Mouse (Mus musculus): ENCODE results near the gene Ss18l2. TPM values are rescaled to one million over a fixed set of nuclear protein-coding genes. Genes with fewer than 3 reads are reported as not detected.

The Ss18l2 gene
- polyA plus RNA-seq, 1 experiment from 2014 or later: 133 TPM

- WGBS: 0% methylated on average over 18 of the region's 18 CpGs
- Histone ChIP-seq H3K4me2 (ENCODE audit: low read length) (peak overlapping the region; percentile 97), H3K27ac (ENCODE audit: low read length) (peak overlapping the region; percentile 92), H3K36me3 (ENCODE audit: control insufficient read depth, insufficient read depth) (peaks cover 8% of the 10 kb centered on the region), H3K9me3 (ENCODE audit: control insufficient read depth, low read length) (no peaks in the 10 kb centered on the region), H3K4me1 (replicated peaks; ENCODE audit: control insufficient read depth, insufficient read depth, low read length) (peaks cover 22% of the 10 kb centered on the region), H3K9ac (replicated peaks; ENCODE audit: low read depth, low read length) (peak overlapping the region; percentile 95), H3K27me3 (replicated peaks; ENCODE audit: control insufficient read depth, insufficient read depth, low read length) (no peaks in the 10 kb centered on the region), H3K4me3 (replicated peaks; ENCODE audit: low read length) (peak overlapping the region; percentile 96)
- peak; percentile 11 for ATAC-seq
Observed at GRCm38 (mm10) chr9:121710584-121710975, 451 bp downstream of the Ss18l2 start.

GRCm38 (mm10) chr9:121717048-121717447, 6.9 kb downstream of the Ss18l2 start:
- H3K4me2 ChIP-seq (ENCODE audit: low read length): no peak overlapping the region
- no peaks in the 10 kb centered on the region for H3K9me3 ChIP-seq (ENCODE audit: control insufficient read depth, low read length)
- no peak for ATAC-seq
- peaks cover 10% of the 10 kb centered on the region for H3K36me3 ChIP-seq (ENCODE audit: control insufficient read depth, insufficient read depth)
- H3K27ac ChIP-seq (ENCODE audit: low read length): no peak overlapping the region
- no peak overlapping the region for H3K9ac ChIP-seq (replicated peaks; ENCODE audit: low read depth, low read length)
- peaks cover 19% of the 10 kb centered on the region for H3K4me1 ChIP-seq (replicated peaks; ENCODE audit: control insufficient read depth, insufficient read depth, low read length)
- WGBS: 75% methylated on average over 2 of the region's 2 CpGs
- H3K4me3 ChIP-seq (replicated peaks; ENCODE audit: low read length): no peak overlapping the region
- no peaks in the 10 kb centered on the region for H3K27me3 ChIP-seq (replicated peaks; ENCODE audit: control insufficient read depth, insufficient read depth, low read length)

- Histone ChIP-seq H3K27ac (ENCODE audit: low read length) (peak overlapping the region; percentile 88), H3K4me3 (replicated peaks; ENCODE audit: low read length) (peak overlapping the region; percentile 91), H3K9me3 (ENCODE audit: control insufficient read depth, low read length) (no peaks in the 10 kb centered on the region), H3K4me1 (replicated peaks; ENCODE audit: control insufficient read depth, insufficient read depth, low read length) (peaks cover 18% of the 10 kb centered on the region), H3K36me3 (ENCODE audit: control insufficient read depth, insufficient read depth) (peaks cover 4% of the 10 kb centered on the region), H3K27me3 (replicated peaks; ENCODE audit: control insufficient read depth, insufficient read depth, low read length) (no peaks in the 10 kb centered on the region), H3K9ac (replicated peaks; ENCODE audit: low read depth, low read length) (peak overlapping the region; percentile 67), H3K4me2 (ENCODE audit: low read length) (peak overlapping the region; percentile 79)
- no peak for ATAC-seq
- 70% methylated on average over 15 of the region's 15 CpGs for whole genome bisulfite sequencing
Observed at GRCm38 (mm10) chr9:121718070-121718705, 8.1 kb downstream of the Ss18l2 start.

- H3K9me3 ChIP-seq (ENCODE audit: control insufficient read depth, low read length): no peaks in the 10 kb centered on the region
- H3K4me3 ChIP-seq (replicated peaks; ENCODE audit: low read length): peak within 1 kb of the TSS; percentile 91
- no peaks in the 10 kb centered on the region for H3K27me3 ChIP-seq (replicated peaks; ENCODE audit: control insufficient read depth, insufficient read depth, low read length)
- WGBS: under 1% methylated on average over 56 of the region's 61 CpGs
- peaks cover 18% of the 10 kb centered on the region for H3K4me1 ChIP-seq (replicated peaks; ENCODE audit: control insufficient read depth, insufficient read depth, low read length)
- peak within 1 kb of the TSS; percentile 96 for H3K4me2 ChIP-seq (ENCODE audit: low read length)
- ATAC-seq: peak; percentile 99
- H3K36me3 ChIP-seq (ENCODE audit: control insufficient read depth, insufficient read depth): peaks cover 2% of the 10 kb centered on the region; the same call in 1 of the 2 replicates
- peak within 1 kb of the TSS; percentile 87 for H3K9ac ChIP-seq (replicated peaks; ENCODE audit: low read depth, low read length)
- peak within 1 kb of the TSS; percentile 88 for H3K27ac ChIP-seq (ENCODE audit: low read length)
Observed at GRCm38 (mm10) chr9:121718792-121719318, 8.7 kb downstream of the Ss18l2 start, which contains the start of gene Nktr. TSS of gene Nktr (plus strand) at chr9:121719169.

GRCm38 (mm10) chr9:121719347-121720331, 9.5 kb downstream of the Ss18l2 start:
- Histone ChIP-seq H3K27ac (ENCODE audit: low read length) (peak overlapping the region; percentile 82), H3K9ac (replicated peaks; ENCODE audit: low read depth, low read length) (peak overlapping the region; percentile 87), H3K36me3 (ENCODE audit: control insufficient read depth, insufficient read depth) (peaks cover 2% of the 10 kb centered on the region; the same call in 1 of the 2 replicates), H3K9me3 (ENCODE audit: control insufficient read depth, low read length) (no peaks in the 10 kb centered on the region), H3K27me3 (replicated peaks; ENCODE audit: control insufficient read depth, insufficient read depth, low read length) (no peaks in the 10 kb centered on the region), H3K4me3 (replicated peaks; ENCODE audit: low read length) (peak overlapping the region; percentile 91), H3K4me2 (ENCODE audit: low read length) (peak overlapping the region; percentile 96), H3K4me1 (replicated peaks; ENCODE audit: control insufficient read depth, insufficient read depth, low read length) (peaks cover 18% of the 10 kb centered on the region)
- WGBS: under 1% methylated on average over 69 of the region's 87 CpGs
- peak; percentile 55; the same call in 1 of the 2 replicates for ATAC-seq

GRCm38 (mm10) chr9:121740490-121740889, 30.4 kb downstream of the Ss18l2 start:
- ATAC-seq: no peak
- Histone ChIP-seq H3K9ac (replicated peaks; ENCODE audit: low read depth, low read length) (no peak overlapping the region), H3K9me3 (ENCODE audit: control insufficient read depth, low read length) (no peaks in the 10 kb centered on the region), H3K4me1 (replicated peaks; ENCODE audit: control insufficient read depth, insufficient read depth, low read length) (no peaks in the 10 kb centered on the region), H3K4me2 (ENCODE audit: low read length) (no peak overlapping the region), H3K27ac (ENCODE audit: low read length) (no peak overlapping the region), H3K4me3 (replicated peaks; ENCODE audit: low read length) (no peak overlapping the region), H3K36me3 (ENCODE audit: control insufficient read depth, insufficient read depth) (peaks cover 20% of the 10 kb centered on the region), H3K27me3 (replicated peaks; ENCODE audit: control insufficient read depth, insufficient read depth, low read length) (no peaks in the 10 kb centered on the region)
- 91% methylated on average over 6 of the region's 6 CpGs for whole genome bisulfite sequencing

GRCm38 (mm10) chr9:121741168-121741567, 31.0 kb downstream of the Ss18l2 start:
- no peaks in the 10 kb centered on the region for H3K27me3 ChIP-seq (replicated peaks; ENCODE audit: control insufficient read depth, insufficient read depth, low read length)
- H3K9ac ChIP-seq (replicated peaks; ENCODE audit: low read depth, low read length): no peak overlapping the region
- H3K9me3 ChIP-seq (ENCODE audit: control insufficient read depth, low read length): no peaks in the 10 kb centered on the region
- 89% methylated on average over 3 of the region's 3 CpGs for WGBS
- H3K27ac ChIP-seq (ENCODE audit: low read length): no peak overlapping the region
- ATAC-seq: no peak
- no peak overlapping the region for H3K4me2 ChIP-seq (ENCODE audit: low read length)
- H3K36me3 ChIP-seq (ENCODE audit: control insufficient read depth, insufficient read depth): peaks cover 22% of the 10 kb centered on the region
- no peak overlapping the region for H3K4me3 ChIP-seq (replicated peaks; ENCODE audit: low read length)
- H3K4me1 ChIP-seq (replicated peaks; ENCODE audit: control insufficient read depth, insufficient read depth, low read length): no peaks in the 10 kb centered on the region

- no peak for ATAC-seq
- Histone ChIP-seq H3K9ac (replicated peaks; ENCODE audit: low read depth, low read length) (no peak overlapping the region), H3K36me3 (ENCODE audit: control insufficient read depth, insufficient read depth) (peaks cover 40% of the 10 kb centered on the region), H3K4me3 (replicated peaks; ENCODE audit: low read length) (no peak overlapping the region), H3K27ac (ENCODE audit: low read length) (no peak overlapping the region), H3K9me3 (ENCODE audit: control insufficient read depth, low read length) (no peaks in the 10 kb centered on the region), H3K4me2 (ENCODE audit: low read length) (no peak overlapping the region), H3K27me3 (replicated peaks; ENCODE audit: control insufficient read depth, insufficient read depth, low read length) (no peaks in the 10 kb centered on the region), H3K4me1 (replicated peaks; ENCODE audit: control insufficient read depth, insufficient read depth, low read length) (no peaks in the 10 kb centered on the region)
- WGBS: 93% methylated on average over 8 of the region's 8 CpGs
Observed at GRCm38 (mm10) chr9:121744051-121744450, 33.9 kb downstream of the Ss18l2 start.

- H3K36me3 ChIP-seq (ENCODE audit: control insufficient read depth, insufficient read depth): peaks cover 55% of the 10 kb centered on the region
- H3K4me3 ChIP-seq (replicated peaks; ENCODE audit: low read length): no peak overlapping the region
- no peaks in the 10 kb centered on the region for H3K4me1 ChIP-seq (replicated peaks; ENCODE audit: control insufficient read depth, insufficient read depth, low read length)
- no peaks in the 10 kb centered on the region for H3K9me3 ChIP-seq (ENCODE audit: control insufficient read depth, low read length)
- H3K9ac ChIP-seq (replicated peaks; ENCODE audit: low read depth, low read length): no peak overlapping the region
- H3K4me2 ChIP-seq (ENCODE audit: low read length): no peak overlapping the region
- 96% methylated on average over 9 of the region's 9 CpGs for WGBS
- H3K27me3 ChIP-seq (replicated peaks; ENCODE audit: control insufficient read depth, insufficient read depth, low read length): no peaks in the 10 kb centered on the region
- ATAC-seq: no peak
- no peak overlapping the region for H3K27ac ChIP-seq (ENCODE audit: low read length)
Observed at GRCm38 (mm10) chr9:121752774-121753173, 42.6 kb downstream of the Ss18l2 start.
